Mouse (Mus musculus): Measurements from ENCODE around the gene Bpnt1. TPM values are rescaled to one million over a fixed set of nuclear protein-coding genes. Genes with fewer than 3 reads are reported as not detected.
"Not testable (repeated sequence)": the region's sequence is repeated elsewhere in the genome, so short reads cannot be mapped to it uniquely, and the experiment has no call there.

The Bpnt1 gene
- total and polyA plus RNA-seq, 3 experiments: 22.0 to 29.1 TPM; not detected in 1

DNA sequence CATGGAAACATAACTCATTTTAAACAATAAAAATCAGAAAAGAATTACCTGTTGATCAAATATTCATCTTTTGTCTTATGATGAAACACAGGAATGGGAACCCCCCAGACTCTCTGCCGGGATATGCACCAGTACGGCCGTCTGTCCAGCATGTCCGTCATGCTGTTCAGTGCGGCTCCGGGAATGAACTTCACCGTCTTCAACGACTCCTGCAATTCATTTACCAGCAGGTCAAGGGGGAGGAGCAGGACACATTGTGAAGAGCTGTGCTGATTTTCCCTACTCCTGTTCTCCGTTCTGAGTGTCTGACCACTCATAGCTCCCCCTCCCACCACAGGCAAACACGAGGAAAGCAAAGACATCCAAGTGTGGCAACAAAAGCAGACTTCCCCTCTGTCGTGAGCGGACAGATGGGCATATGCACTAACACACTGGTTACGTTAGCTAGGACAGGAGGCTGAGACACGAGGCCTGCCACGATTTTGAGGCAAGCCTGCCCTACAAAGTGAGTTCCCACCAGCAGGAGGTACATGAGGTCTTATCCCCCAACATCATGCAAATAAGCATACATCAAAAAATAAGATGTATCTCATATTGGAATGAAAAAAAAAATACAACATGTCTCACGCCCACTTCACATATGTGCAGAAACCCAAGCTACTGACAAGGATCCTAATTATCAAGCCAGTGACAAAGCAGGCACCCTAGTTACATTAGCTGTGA lies 15.9 kb upstream of the Bpnt1 start:
- Histone ChIP-seq H3K4me3 (ENCODE audit: control insufficient read depth in 1 of 2, insufficient read depth in 1 of 2, low read depth in 2 of 2, low read length in 2 of 2) (no peak overlapping the region), H3K9me3 (replicated peaks; ENCODE audit: insufficient read depth, low read length) (no peaks in the 10 kb centered on the region), H3K79me2 (ENCODE audit: control insufficient read depth, insufficient read depth, low read length, poor library complexity) (no peaks in the 10 kb centered on the region), H3K9ac (ENCODE audit: control insufficient read depth, low read depth, low read length, poor library complexity, severe bottlenecking) (no peak overlapping the region), H3K4me1 (ENCODE audit: control insufficient read depth in 1 of 2, insufficient read depth in 2 of 2, low read length in 2 of 2) (no peaks in the 10 kb centered on the region), H3K27me3 (ENCODE audit: control insufficient read depth in 1 of 2, insufficient read depth in 2 of 2, low read length in 2 of 2) (no peaks in the 10 kb centered on the region), H3K36me3 (ENCODE audit: control insufficient read depth in 1 of 2, insufficient read depth in 2 of 2, low read length in 2 of 2) (peaks cover 0 to 18% of the 10 kb centered on the region in 2 experiments; a peak in 2 of 4 replicates), H3K27ac (ENCODE audit: control insufficient read depth, low read depth, low read length) (no peak overlapping the region)
- no peak for TF ChIP-seq MXI1 (IDR thresholded peaks at IDR 0.05; ENCODE audit: low read depth, low read length)
- DNase-seq (ENCODE audit: low read depth, low spot score): no peak

DNA sequence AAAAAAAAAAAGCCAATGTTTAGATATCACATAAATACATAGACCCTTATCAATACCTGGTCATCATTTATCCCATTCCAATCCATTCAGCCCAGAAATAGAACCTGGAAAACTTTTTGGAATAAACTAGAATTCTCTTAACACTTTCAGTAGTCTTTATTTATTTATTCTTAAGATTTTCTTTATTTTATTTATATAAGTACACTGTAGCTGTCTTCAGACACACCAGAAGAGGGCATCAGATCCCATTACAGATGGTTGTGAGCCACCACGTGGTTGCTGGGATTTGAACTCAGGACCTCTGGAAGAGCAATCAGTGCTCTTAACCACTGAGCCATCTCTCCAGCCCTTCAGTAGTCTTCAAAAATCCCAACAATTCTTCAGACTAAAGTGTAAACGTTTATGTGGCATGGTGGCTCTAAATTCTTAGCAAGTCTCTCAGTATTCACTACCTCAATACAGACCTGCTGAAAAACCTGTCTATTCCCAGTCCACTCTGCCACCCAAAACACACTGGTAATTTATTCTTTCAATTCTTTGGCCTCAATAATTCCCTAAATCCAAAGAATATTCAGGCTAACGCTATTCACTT lies 4.1 kb upstream of the Bpnt1 start:
- peaks cover 8 to 13% of the 10 kb centered on the region in 2 experiments for H3K36me3 ChIP-seq (ENCODE audit: control insufficient read depth in 1 of 2, insufficient read depth in 2 of 2, low read length in 2 of 2)
- H3K27me3 ChIP-seq (ENCODE audit: control insufficient read depth in 1 of 2, insufficient read depth in 2 of 2, low read length in 2 of 2); H3K9me3 ChIP-seq (replicated peaks; ENCODE audit: insufficient read depth, low read length); H3K79me2 ChIP-seq (ENCODE audit: control insufficient read depth, insufficient read depth, low read length, poor library complexity); DNase-seq (ENCODE audit: low read depth, low spot score); H3K4me1 ChIP-seq (ENCODE audit: control insufficient read depth in 1 of 2, insufficient read depth in 2 of 2, low read length in 2 of 2): not testable (repeated sequence)
- H3K27ac ChIP-seq (ENCODE audit: control insufficient read depth, low read depth, low read length): peak overlapping the region; percentile 85; the same call in 1 of the 2 replicates
- peak overlapping the region; percentile 98 for H3K9ac ChIP-seq (ENCODE audit: control insufficient read depth, low read depth, low read length, poor library complexity, severe bottlenecking)
- peak; percentile 74 for TF ChIP-seq TBP (IDR thresholded peaks at IDR 0.05; ENCODE audit: low read depth, low read length)
- peak; percentile 53; the same call in 1 of the 2 replicates for TF ChIP-seq USF1 (IDR thresholded peaks at IDR 0.05; ENCODE audit: low read depth, low read length)
- peak; percentile 73; the same call in 1 of the 2 replicates for TF ChIP-seq MYC (IDR thresholded peaks at IDR 0.05; ENCODE audit: low read depth, low read length)
- peak overlapping the region; percentile 81 to 98; a peak in 3 of 4 replicates for H3K4me3 ChIP-seq (ENCODE audit: control insufficient read depth in 1 of 2, insufficient read depth in 1 of 2, low read depth in 2 of 2, low read length in 2 of 2)

DNA sequence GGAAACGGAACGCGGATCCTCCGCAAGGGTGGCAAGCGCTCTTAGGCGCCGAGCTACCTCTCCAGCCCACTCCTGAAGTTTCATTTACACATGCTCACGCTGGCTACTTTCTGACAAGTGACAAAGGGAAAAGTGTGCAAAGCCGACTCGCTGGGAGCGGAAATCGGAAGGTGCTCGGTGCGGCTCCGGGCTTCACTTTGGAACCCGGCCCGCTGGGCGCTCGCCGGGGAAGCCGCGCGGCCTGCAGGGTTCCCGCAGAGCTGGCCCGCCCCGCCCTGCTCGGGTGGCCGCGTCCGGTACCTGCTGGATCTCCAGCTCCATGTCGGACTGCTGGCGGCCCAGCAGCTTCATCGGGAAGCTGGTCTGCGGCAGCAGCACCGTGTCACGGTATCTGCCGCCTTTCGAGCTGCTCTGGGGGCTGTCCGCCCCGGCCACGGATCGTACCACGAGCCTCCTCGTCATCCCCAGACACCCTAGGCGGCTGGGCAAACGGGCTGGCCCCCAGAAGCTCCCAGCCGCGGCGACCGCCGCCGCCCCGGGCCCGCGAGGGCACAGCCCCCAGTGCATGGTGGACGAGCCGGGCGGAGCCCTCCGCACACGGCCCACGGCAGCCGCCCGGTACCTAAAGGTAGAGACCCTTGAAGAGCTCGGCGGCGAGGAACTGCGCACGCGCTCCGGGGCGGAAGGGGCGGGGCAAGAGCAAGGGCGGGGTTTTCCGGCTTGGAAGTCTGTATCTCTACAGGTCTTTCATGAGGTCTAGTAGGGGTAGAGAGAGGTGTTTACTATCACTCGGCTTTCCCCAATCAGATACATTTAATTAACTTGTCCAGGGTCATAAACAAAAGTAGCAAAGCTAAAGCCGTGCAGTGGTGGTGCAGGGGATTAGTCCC lies 3.0 kb upstream of the Bpnt1 start, which contains the start of gene Iars2:
Gene Iars2, minus strand, starts transcription at position 676 of the 890 bp plus-strand sequence.
- H3K4me1 ChIP-seq (ENCODE audit: control insufficient read depth in 1 of 2, insufficient read depth in 2 of 2, low read length in 2 of 2): peaks cover 2 to 11% of the 10 kb centered on the region in 2 experiments; a peak in 2 of 4 replicates
- DNase-seq (ENCODE audit: low read depth, low spot score): peak; percentile 95
- no peaks in the 10 kb centered on the region for H3K27me3 ChIP-seq (ENCODE audit: control insufficient read depth in 1 of 2, insufficient read depth in 2 of 2, low read length in 2 of 2)
- peak within 1 kb of the TSS; percentile 98 for H3K9ac ChIP-seq (ENCODE audit: control insufficient read depth, low read depth, low read length, poor library complexity, severe bottlenecking)
- H3K9me3 ChIP-seq (replicated peaks; ENCODE audit: insufficient read depth, low read length): no peaks in the 10 kb centered on the region
- H3K36me3 ChIP-seq (ENCODE audit: control insufficient read depth in 1 of 2, insufficient read depth in 2 of 2, low read length in 2 of 2): peaks cover 6 to 10% of the 10 kb centered on the region in 2 experiments
- peaks cover 9% of the 10 kb centered on the region for H3K79me2 ChIP-seq (ENCODE audit: control insufficient read depth, insufficient read depth, low read length, poor library complexity)
- peak within 1 kb of the TSS; percentile 85 for H3K27ac ChIP-seq (ENCODE audit: control insufficient read depth, low read depth, low read length)
- H3K4me3 ChIP-seq (ENCODE audit: control insufficient read depth in 1 of 2, insufficient read depth in 1 of 2, low read depth in 2 of 2, low read length in 2 of 2): peak within 1 kb of the TSS; percentile 81 to 98
- TF ChIP-seq MXI1 (IDR thresholded peaks at IDR 0.05; ENCODE audit: low read depth, low read length) (peak; percentile 21; the same call in 1 of the 2 replicates), POLR2AphosphoS2 (IDR thresholded peaks at IDR 0.05; ENCODE audit: low read length) (peak; percentile 93), MAX (IDR thresholded peaks at IDR 0.05; ENCODE audit: low read length) (no peak; the same call in 1 of the 2 replicates), KAT2A (conservative IDR thresholded peaks at IDR 0.05; ENCODE audit: low read depth, low read length) (no peak; the same call in 1 of the 2 replicates), TCF12 (IDR thresholded peaks at IDR 0.05; ENCODE audit: low read depth, low read length) (peak; percentile 72), E2F4 (IDR thresholded peaks at IDR 0.05; ENCODE audit: borderline replicate concordance, low read depth, low read length) (no peak), RAD21 (IDR thresholded peaks at IDR 0.05; ENCODE audit: low read depth, low read length) (no peak), EP300 (IDR thresholded peaks at IDR 0.05; ENCODE audit: low read depth in 1 of 2, low read length in 2 of 2) (no peak), ZC3H11A (IDR thresholded peaks at IDR 0.05; ENCODE audit: low read depth, low read length) (no peak), JUND (IDR thresholded peaks at IDR 0.05; ENCODE audit: low read depth, low read length) (no peak), USF1 (IDR thresholded peaks at IDR 0.05; ENCODE audit: low read depth, low read length) (0 out of 2 replicates have a peak, but pooled peaks have one; percentile 32), POLR2A (IDR thresholded peaks at IDR 0.05; ENCODE audit: control insufficient read depth in 1 of 2, insufficient read depth in 1 of 2, low read depth in 1 of 2, low read length in 2 of 2, poor library complexity in 1 of 2) (peak; percentile 98), TBP (IDR thresholded peaks at IDR 0.05; ENCODE audit: low read depth, low read length) (peak; percentile 98), GATA1 (IDR thresholded peaks at IDR 0.05; ENCODE audit: low read depth, low read length) (no peak), UBTF (IDR thresholded peaks at IDR 0.05; ENCODE audit: borderline replicate concordance, insufficient read depth, low read depth, low read length) (no peak), ZNF384 (IDR thresholded peaks at IDR 0.05; ENCODE audit: low read depth, low read length) (no peak), MEF2A (IDR thresholded peaks at IDR 0.05; ENCODE audit: extremely low read depth, insufficient replicate concordance, low read depth, low read length, poor library complexity, severe bottlenecking) (no peak), SIN3A (IDR thresholded peaks at IDR 0.05; ENCODE audit: low read length) (peak; percentile 37), BHLHE40 (IDR thresholded peaks at IDR 0.05; ENCODE audit: borderline replicate concordance, low read depth, low read length) (no peak), CHD1 (IDR thresholded peaks at IDR 0.05; ENCODE audit: low read depth, low read length) (no peak)
